Mouse (Mus musculus) cerebellum, postnatal 25 days (tissue): ENCODE results near the gene Mrvi1.

Experiments
- DNase-seq, 2 experiments: peaks; one replicate each; pipeline ENCODE4 v3.0.0; 2021; ENCODE audit warnings: mixed read lengths in 2 of 2

The Mrvi1 gene

GRCm38 (mm10) chr7:110977699-110978392 lies 4.4 kb downstream of the Mrvi1 start:
- DNase-seq: no peak

DNA sequence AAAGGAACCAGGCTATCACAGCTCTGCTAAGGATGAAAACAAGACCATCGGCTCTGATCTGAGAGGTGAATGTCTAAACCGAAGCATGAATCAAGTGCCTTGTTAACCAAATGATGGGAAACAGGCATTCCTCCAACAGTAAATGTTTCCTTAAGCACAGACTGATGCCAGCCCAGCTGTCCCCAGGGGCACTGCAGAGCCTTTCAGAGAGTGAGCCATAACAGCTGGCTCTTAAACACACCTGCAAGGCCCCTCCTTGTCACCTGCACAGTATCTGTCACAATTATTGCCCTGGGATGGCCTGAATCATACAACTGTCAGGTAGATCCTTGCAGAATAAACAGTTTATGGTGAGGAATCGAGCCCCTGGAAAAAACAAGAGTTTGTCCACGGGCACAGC lies 8.8 kb downstream of the Mrvi1 start:
- DNase-seq: no peak

DNA sequence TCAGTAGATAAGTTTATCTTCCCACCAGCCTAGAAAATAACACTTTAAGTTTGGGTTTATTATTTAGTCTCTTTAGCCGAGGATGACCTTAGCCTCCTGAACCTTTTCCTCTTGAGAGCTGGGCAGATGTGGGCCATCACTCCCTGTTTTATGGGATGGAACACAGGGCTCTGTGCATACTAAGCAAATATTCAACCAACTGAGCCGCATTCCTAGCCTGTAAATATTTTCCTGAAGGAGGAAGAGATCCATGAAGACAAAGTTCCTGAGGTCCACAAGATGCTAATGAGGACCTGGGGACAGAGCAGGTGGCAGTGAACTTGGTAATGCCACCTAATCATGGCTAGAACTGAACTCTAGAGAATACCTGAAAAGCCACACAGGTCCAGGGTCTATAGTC lies 9.5 kb downstream of the Mrvi1 start:
- DNase-seq: no peak

DNA sequence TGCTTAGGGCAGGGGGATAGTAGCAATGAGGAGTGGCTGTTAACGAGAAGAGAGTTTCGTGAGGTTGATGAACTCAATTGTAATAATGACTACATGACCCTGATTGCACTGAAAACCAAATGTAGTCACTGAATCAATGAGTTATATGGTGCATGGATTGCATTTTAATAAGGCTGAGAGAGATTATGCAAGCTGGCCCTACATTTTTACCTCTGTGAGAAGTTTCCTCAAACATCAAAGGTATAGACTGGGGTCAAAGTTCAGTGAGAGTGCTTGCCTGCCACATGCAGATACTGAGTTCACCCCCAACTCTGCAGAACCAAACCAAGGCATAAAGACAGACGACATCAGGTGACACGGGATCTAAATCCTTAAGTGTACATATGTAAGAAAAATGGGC lies 14.9 kb downstream of the Mrvi1 start:
- DNase-seq: no peak

DNA sequence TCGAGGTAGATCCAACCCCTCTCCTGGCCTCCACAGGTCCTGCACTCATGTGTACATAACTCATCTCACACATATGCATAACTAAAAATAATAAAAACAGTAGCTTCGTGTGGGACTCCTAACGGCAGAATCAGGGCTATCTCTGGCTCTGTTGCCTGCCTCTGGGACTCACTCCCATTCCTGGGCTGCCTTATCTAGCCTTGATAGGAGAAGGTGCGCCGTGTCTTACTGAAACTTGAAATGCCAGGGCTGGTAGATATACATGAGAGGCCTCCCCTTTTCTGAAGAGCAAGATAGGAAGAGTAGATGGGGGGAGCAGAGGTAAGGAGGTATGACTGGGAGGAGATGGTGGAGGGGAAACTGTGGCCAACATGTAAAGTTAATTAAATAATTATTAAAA lies 15.4 kb downstream of the Mrvi1 start:
- no peak for DNase-seq

- no peak for DNase-seq
These were observed 16.9 kb downstream of the Mrvi1 start for GRCm38 (mm10) chr7:110965387-110965786.

DNA sequence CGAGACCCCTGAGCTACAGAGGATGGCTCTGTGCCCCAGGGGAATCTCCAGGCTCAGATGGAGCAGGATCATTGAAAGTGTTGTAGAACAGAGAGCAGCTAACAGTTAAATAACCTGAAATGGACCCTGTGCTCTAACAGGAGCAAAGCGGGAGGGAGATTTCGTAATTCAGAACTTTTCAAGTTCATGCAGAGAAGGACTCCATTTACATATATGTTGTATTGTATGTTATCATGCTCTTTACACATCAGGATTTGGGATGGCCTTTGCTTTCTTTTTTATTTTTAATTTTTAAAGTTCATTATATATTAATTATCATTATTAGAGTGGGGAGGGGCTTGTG lies 18.6 kb downstream of the Mrvi1 start:
- no peak for DNase-seq

- no peak for DNase-seq
These were observed 19.2 kb downstream of the Mrvi1 start for GRCm38 (mm10) chr7:110962943-110963654.

GRCm38 (mm10) chr7:110962497-110962896 lies 19.8 kb downstream of the Mrvi1 start:
- DNase-seq: no peak

DNA sequence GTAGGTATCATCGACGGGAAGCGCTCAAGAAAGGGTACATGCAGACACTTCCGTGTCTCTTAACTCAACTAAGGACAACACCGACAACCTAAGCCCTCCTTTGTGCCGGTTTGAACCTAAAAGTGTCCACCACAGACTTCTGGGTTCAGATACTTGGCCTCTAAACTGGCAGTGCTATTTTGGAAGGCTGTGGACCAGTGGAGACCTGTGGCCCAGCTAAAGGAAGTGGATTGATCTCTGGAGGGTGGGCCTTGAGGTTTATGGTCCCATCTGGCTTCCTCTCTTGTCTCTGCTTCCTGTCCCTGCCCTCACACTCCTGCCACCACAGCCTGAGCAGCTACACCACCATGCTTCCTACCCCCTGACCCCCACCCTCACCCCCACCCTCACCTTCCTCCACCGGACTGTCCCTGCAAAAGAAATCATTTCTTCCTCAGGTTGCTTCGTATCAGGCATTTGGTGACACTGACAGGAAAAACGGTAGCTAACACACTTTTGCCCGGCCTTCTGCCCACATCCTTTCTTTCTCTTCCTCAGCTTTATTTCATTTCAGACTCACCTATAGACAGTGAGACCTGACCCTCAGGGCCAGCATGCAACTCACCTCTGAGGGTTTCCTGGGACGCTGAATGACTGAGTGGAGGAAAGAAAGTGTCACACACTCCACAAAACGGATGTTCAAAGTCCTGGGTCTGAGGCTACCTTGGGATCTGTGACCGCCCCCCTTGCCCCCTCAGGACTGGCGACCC lies 25.7 kb downstream of the Mrvi1 start:
- DNase-seq: no peak

DNA sequence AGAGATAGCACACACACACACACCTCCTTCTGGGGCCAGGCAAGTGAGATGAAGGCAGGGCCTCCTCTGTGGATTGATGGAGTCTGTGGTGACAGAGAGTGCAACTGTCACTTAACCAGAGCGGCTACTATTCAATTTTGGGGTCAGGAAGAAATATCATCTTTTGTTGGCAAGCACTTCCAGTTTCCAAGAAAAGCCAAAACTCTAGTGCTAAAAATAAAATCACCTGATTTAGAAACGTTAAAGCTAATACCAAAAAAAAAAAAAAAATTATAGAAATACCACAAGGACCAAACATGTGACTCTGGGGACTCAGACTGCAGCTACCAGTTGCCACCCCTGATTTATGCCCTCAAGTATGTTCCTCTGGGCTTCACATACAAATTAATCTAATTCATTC lies 26.7 kb downstream of the Mrvi1 start:
- DNase-seq: no peak

DNA sequence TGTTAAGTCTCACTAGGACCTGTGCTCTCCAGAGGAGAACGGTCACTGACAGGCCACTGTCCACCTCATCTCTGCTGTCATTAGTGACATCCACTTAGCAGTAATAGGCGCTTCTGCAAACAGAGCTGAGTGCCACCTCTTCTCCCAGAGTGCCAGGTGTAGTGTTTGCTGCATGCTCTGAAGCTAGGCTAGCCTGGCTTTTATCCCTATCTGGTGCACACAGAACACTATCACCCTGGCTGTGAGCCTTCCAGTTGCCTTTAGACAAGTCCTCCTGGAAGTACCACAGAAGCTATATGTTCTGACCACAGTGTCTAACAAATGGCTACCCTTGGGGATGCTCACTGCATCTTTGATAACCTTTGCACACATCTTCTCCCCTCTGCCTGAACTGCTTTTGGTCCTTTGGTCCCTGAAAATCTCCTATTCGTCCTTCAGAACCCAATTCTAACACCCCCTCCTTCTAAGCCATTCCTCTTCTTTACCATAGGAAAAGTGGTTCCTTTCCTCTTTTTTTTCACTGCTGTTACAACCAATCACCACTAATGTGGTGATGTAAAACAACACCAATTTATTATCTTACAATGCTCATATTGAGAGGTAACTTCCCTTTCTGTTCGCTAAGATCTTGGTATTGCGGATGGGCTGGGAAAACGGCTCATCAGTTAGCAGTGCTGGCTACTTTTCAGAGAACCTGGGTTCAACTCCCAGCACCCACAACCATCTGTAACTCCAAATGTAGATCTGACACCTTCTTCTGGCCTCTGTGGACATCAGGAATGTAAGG lies 28.0 kb downstream of the Mrvi1 start:
- DNase-seq: no peak

- no peak for DNase-seq
These were observed 29.1 kb downstream of the Mrvi1 start for GRCm38 (mm10) chr7:110953210-110953609.

DNA sequence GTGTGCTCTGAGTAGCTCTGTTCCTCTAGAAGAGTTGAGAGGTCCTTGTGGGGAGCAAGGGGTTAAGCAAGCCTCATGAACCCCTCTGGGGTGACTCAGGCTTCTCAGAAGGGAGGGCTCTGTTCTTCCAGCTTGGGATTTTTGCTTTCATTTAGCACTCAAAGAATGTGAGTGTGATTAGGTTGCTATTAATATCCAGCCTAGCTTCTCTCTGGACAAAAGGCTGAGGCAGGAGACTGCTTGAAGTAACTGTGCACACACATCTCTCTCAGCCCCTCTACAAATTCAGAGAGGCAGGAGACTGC lies 31.7 kb downstream of the Mrvi1 start:
- DNase-seq: no peak

DNA sequence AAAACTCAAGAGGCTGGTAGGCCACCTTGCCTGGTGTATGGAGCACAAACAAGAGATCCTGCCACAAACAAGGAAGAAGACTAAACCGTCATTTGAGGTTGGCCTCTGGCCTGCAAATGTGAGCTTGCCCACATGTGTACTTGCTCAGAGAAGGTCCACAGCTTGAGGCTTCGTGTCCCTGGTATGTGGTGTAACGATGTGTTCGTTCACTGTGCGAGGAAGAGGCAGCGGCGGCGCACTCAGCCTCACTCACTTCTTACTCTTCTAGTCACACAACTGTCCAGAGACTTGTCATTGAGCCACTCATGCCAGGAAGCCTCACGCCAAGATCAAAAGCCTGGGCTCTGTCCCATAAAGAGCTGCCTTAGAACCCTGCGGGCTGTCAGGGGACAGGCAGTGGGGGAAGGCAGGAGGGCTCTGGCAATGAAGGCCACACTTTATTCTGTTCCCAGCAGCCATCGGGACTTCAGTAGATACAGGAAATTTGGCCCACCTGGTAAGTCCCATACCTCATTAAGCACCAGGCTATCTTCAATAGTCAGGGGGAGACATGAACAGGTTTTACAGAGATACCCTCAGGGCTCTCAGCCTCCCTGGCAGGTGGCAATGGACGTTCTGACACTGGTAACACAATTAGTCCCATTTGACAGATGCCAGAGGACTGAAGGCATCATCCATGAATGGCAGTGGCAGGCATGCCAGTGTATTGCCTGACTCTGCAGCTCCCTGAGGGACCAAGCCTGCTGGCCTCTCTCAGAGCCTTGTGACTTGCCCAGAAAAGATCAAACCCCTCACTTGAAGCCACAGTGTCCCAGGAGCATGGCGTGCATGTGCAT lies 32.3 kb downstream of the Mrvi1 start:
- DNase-seq: no peak

GRCm38 (mm10) chr7:110948579-110948978 lies 33.7 kb downstream of the Mrvi1 start:
- no peak for DNase-seq

DNA sequence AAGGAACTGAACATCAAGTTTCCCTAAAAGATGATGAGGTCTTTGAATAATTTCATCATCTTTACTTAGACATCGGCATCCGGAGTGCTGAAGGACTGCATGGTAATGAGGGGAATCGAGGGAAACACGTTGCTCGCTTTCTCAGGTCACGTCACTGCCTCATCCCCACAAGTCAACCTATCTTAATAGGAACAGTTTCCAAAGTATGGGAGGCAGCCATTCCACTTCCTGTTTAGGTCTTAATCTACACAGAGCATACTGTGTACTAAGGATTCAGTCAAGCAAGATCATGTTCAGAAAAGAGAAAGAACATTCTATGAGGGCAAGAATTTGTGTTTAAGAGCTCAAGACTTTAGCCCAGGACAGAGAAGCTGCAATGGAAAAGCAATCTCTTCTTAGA lies 34.6 kb downstream of the Mrvi1 start:
- DNase-seq: no peak

GRCm38 (mm10) chr7:110946731-110947130 lies 35.5 kb downstream of the Mrvi1 start:
- no peak for DNase-seq

GRCm38 (mm10) chr7:110944321-110944720 lies 37.9 kb downstream of the Mrvi1 start:
- no peak for DNase-seq

DNA sequence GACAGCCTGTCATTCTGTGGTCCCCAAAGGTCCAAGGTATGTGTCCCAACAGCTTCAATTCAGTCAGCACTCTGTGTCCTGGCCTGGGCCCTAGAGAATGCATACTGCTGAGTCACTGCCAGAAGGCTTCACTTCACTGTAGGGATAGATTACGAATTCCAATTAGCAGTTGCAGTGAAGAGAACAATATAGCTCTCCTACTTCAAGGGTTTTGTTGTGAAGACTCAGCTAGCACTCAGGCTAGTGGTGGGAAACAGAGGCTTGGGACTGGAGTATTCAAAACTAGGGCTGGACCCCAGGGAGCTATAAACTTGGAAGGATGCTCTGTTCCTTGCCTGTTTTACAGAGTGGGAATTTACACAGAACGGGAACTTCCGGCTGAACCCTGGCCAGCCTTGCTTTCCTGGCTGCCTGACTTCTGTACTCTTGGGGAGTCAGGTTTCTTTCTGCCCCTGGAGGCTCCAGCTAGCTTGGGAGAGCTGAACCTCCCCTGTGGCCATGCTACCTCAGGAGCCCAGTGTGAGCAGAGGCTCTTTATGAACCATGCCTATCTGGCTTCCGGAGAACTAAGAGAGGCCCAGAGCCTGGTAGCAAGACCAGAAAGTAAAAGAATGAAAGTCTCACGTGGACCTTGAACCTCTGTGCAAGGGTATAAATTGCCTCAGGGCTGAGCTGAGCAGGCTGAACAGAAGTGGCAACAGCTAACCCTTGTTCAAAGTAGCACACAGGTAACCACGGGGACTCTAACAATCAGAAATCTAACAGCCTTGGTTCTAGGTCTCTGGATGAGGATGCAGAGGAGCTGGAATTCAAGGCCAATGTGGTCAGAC lies 40.3 kb downstream of the Mrvi1 start:
- no peak for DNase-seq

DNA sequence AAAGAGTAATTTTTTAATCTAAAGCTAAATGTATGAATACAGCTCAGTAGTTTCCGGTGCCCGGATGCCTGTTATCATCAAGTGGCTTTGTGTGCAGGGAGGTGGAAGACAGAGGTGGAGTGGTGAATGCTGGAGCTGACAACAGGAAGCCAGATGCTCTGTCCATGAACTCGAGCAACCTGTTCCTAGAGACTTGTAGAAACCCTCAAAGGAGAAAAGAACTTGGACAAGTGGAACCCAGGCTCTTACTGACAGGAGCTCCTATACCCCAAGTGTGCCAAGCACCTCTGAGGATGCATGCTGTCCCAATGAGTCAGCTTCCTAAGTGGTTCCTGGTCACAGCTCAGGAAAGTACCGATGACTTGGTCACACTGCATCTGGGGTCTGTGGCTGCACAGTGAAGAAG lies 41.1 kb downstream of the Mrvi1 start:
- no peak for DNase-seq
